Mouse (Mus musculus): ENCODE data around the gene Pnldc1. TPM values are rescaled to one million over a fixed set of nuclear protein-coding genes. Genes with fewer than 3 reads are reported as not detected.
"Not testable (repeated sequence)": the region's sequence is repeated elsewhere in the genome, so short reads cannot be mapped to it uniquely, and the experiment has no call there.

The Pnldc1 gene
- total RNA-seq (2021): under 1 TPM; 0.18 to 0.31 TPM
- long read RNA-seq, experiment 1: 0 reads
- long read RNA-seq, experiment 2: 0 reads

- DNase-seq (ENCODE audit: low spot score): no peak
Observed at GRCm38 (mm10) chr17:12909361-12910280, at the start of gene Pnldc1. TSS of gene Pnldc1 (minus strand) at chr17:12910230.

GRCm38 (mm10) chr17:12959377-12959776, 49.3 kb upstream of the Pnldc1 start:
- DNase-seq (ENCODE audit: low spot score): not testable (repeated sequence)

- DNase-seq (ENCODE audit: low spot score): no peak
Observed at GRCm38 (mm10) chr17:12956664-12957063, 46.6 kb upstream of the Pnldc1 start.

- no peak for DNase-seq (ENCODE audit: low spot score)
Observed at GRCm38 (mm10) chr17:12949669-12950068, 39.6 kb upstream of the Pnldc1 start.

- DNase-seq (ENCODE audit: low spot score): no peak
Observed at GRCm38 (mm10) chr17:12942459-12943162, 32.6 kb upstream of the Pnldc1 start.

- DNase-seq (ENCODE audit: low spot score): no peak
Observed at GRCm38 (mm10) chr17:12941543-12942260, 31.7 kb upstream of the Pnldc1 start.

- no peak for DNase-seq (ENCODE audit: low spot score)
Observed at GRCm38 (mm10) chr17:12940151-12940805, 30.2 kb upstream of the Pnldc1 start, which contains the start of gene Acat3. TSS of gene Acat3 (minus strand) at chr17:12940600.

GRCm38 (mm10) chr17:12939377-12940148, 29.5 kb upstream of the Pnldc1 start:
- not testable (repeated sequence) for DNase-seq (ENCODE audit: low spot score)

- DNase-seq (ENCODE audit: low spot score): no peak
Observed at GRCm38 (mm10) chr17:12938077-12938476, 28.0 kb upstream of the Pnldc1 start.

GRCm38 (mm10) chr17:12937412-12937970, 27.5 kb upstream of the Pnldc1 start:
- DNase-seq (ENCODE audit: low spot score): no peak

- DNase-seq (ENCODE audit: low spot score): no peak
Observed at GRCm38 (mm10) chr17:12935719-12936118, 25.7 kb upstream of the Pnldc1 start.

GRCm38 (mm10) chr17:12931576-12931975, 21.5 kb upstream of the Pnldc1 start:
- DNase-seq (ENCODE audit: low spot score): not testable (repeated sequence)

- no peak for DNase-seq (ENCODE audit: low spot score)
Observed at GRCm38 (mm10) chr17:12925703-12926180, 15.7 kb upstream of the Pnldc1 start.

- DNase-seq (ENCODE audit: low spot score): no peak
Observed at GRCm38 (mm10) chr17:12925001-12925400, 15.0 kb upstream of the Pnldc1 start.

GRCm38 (mm10) chr17:12921073-12921472, 11.0 kb upstream of the Pnldc1 start:
- DNase-seq (ENCODE audit: low spot score): no peak

- DNase-seq (ENCODE audit: low spot score): no peak
Observed at GRCm38 (mm10) chr17:12916588-12917380, 6.8 kb upstream of the Pnldc1 start.

- DNase-seq (ENCODE audit: low spot score): peak; percentile 99
Observed at GRCm38 (mm10) chr17:12915881-12916583, 6.0 kb upstream of the Pnldc1 start, which contains the start of gene Mrpl18. TSS of gene Mrpl18 (minus strand) at chr17:12916345.

- peak; percentile 7 for DNase-seq (ENCODE audit: low spot score)
Observed at GRCm38 (mm10) chr17:12915488-12915880, 5.5 kb upstream of the Pnldc1 start, which contains the start of gene Tcp1. TSS of gene Tcp1 (plus strand) at chr17:12915701.

All from gastrocnemius, adult 18-20 months (tissue).